Mouse (Mus musculus) cortical plate, adult 2 months (tissue): Measurements from ENCODE around the gene Col18a1.

Experiments
- CTCF ChIP-seq: fragments of 200-500 bp; IDR thresholded peaks from 2 replicates; pipeline ENCODE4 v1.5.1; 2011; ENCODE audit warnings: mild to moderate bottlenecking, control low read depth, low read length; ENCODE audit not compliant: insufficient read depth; ENCODE audit errors: extremely low read depth
- POLR2A ChIP-seq: fragments of 200-500 bp; IDR thresholded peaks from 2 replicates; pipeline ENCODE4 v1.6.1; 2011; ENCODE audit warnings: mild to moderate bottlenecking, low read length, control low read depth; ENCODE audit not compliant: insufficient read depth; ENCODE audit errors: extremely low read depth

DNA sequence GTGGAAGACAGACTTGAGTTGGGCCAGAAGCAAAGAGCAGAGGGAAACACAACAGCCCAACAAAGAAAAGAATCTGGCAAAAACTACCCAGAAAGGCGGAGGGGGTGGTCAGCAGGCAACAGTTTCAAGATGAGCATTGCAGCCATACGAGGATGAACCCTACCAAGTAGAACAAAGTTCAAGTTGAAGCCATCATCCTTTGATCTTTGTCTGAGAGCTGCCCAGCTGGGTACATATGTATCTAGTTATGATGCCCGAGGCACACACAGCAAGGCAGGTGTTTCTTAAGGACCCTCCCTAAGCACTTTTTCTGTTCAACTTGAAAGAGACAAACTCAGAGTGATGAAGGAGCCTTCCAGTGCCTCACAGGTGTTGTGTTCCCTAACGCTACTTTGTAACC lies 66.6 kb downstream of the Col18a1 start:
- TF ChIP-seq POLR2A (no peak), CTCF (no peak)
